In genomic region chr8:76620853-76621252, GRCm38 (mm10) we compare ENCODE assay signal across 10 mouse cellular contexts.
"Had no signal": no experiment of that assay in that cellular context is flagged by ENCODE, and none has a peak within 500 bp of the region (broad histone marks: within the 10 kb centered on the region; RNA-seq: fewer than 3 reads in every experiment).

No protein-coding gene starts in this region.

- H3K27me3 ChIP-seq: kidney, embryonic 15.5 days; limb, embryonic 12.5 days; liver, embryonic 13.5 days had no signal

- H3K27ac ChIP-seq: kidney, embryonic 15.5 days; limb, embryonic 12.5 days; liver, embryonic 13.5 days; stomach, postnatal 0 days had no signal

- H3K36me3 ChIP-seq: kidney, embryonic 15.5 days; limb, embryonic 12.5 days; liver, embryonic 13.5 days had no signal

- H3K4me1 ChIP-seq: kidney, embryonic 15.5 days; limb, embryonic 12.5 days; liver, embryonic 13.5 days had no signal

- ATAC-seq: liver, postnatal 0 days had no signal

- H3K4me3 ChIP-seq: kidney, embryonic 15.5 days; limb, embryonic 12.5 days; liver, embryonic 13.5 days had no signal

- H3K4me2 ChIP-seq: kidney, embryonic 15.5 days; limb, embryonic 12.5 days; liver, embryonic 13.5 days had no signal

- DNase-seq: kidney, adult 2 months; kidney, postnatal 14 days; layer of hippocampus, postnatal 36 days; liver; liver, embryonic 13.5 days; liver, postnatal 0 days; thymus, postnatal 4 days had no signal

- H3K9ac ChIP-seq: kidney, embryonic 15.5 days; limb, embryonic 12.5 days; liver, embryonic 13.5 days; liver, postnatal 0 days had no signal

- H3K9me3 ChIP-seq: kidney, embryonic 15.5 days; limb, embryonic 12.5 days; liver, embryonic 13.5 days had no signal
